Mouse (Mus musculus) G1E (cell line): ENCODE measurements at regions not wholly inside any gene's neighbourhood (a gene's known extent, or its start where the extent isn't known, plus 50 kb on each side); places are given as distances from the start of the nearest gene placed in this dataset.

Experiments used
- CTCF ChIP-seq: IDR thresholded peaks from 2 replicates; pipeline ENCODE4 v1.5.1; 2012; ENCODE audit warnings: low read depth, low read length, inconsistent platforms, mixed read lengths
- GATA1 ChIP-seq: IDR thresholded peaks from 2 replicates; pipeline ENCODE4 v1.6.1; 2012; ENCODE audit warnings: borderline replicate concordance, low read length, inconsistent platforms, mixed read lengths

GRCm38 (mm10) chr13:38756629-38757227 lies 97.9 kb upstream of the Eef1e1 start:
- no peak for TF ChIP-seq CTCF
- no peak for TF ChIP-seq GATA1
